In genomic region chr7:113434286-113434685, GRCm38 (mm10) we compare ENCODE assay signal across 9 mouse cellular contexts. TPM values are rescaled to one million over a fixed set of nuclear protein-coding genes. Genes with fewer than 3 reads are reported as not detected.
DNase-seq lines count a peak whose midpoint lies in the region; ATAC-seq and TF ChIP-seq lines count a peak whose summit lies in the region.
"Had no signal": no experiment of that assay in that cellular context is flagged by ENCODE, and none has a peak within 500 bp of the region (broad histone marks: within the 10 kb centered on the region; RNA-seq: fewer than 3 reads in every experiment).

No protein-coding gene starts in this region.

- H3K4me2 ChIP-seq in lung, embryonic 14.5 days, result no peak overlapping the region

- TF ChIP-seq CTCF in lung, embryonic 14.5 days (IDR thresholded peaks at IDR 0.05; ENCODE audit: low read depth), result peak; percentile 69

- no peaks in the 10 kb centered on the region for H3K9me3 ChIP-seq in lung, embryonic 14.5 days (ENCODE audit: low read depth, low read length)

- H3K27ac ChIP-seq in lung, embryonic 14.5 days (ENCODE audit: low read depth), result no peak overlapping the region

- H3K27me3 ChIP-seq in lung, embryonic 14.5 days (ENCODE audit: insufficient read depth, low read length), result no peaks in the 10 kb centered on the region
- no peaks in the 10 kb centered on the region for H3K27me3 ChIP-seq in splenic B cell, adult 2 months (ENCODE audit: control insufficient read depth, insufficient read depth, low read length, poor library complexity, severe bottlenecking)

- no peak overlapping the region for H3K4me3 ChIP-seq in lung, embryonic 14.5 days (ENCODE audit: low read depth, low read length)

- ATAC-seq in frontal cortex, adult (ENCODE audit: low TSS enrichment), result no peak; the same call in 1 of the 2 replicates
- peak; percentile 82 for ATAC-seq in common myeloid progenitor, adult 5-6 weeks (replicated peaks; ENCODE audit: low read depth, poor library complexity, severe bottlenecking)
- no peak for ATAC-seq in lung, embryonic 14.5 days (ENCODE audit: insufficient read depth)

- DNase-seq in frontal cortex, postnatal 25 days (ENCODE audit: low spot score in 2 of 2), result peak; percentile 21 to 28
- peak; percentile 56 for DNase-seq in urinary bladder, postnatal 25 days (ENCODE audit: low spot score)
- no peak for DNase-seq in urinary bladder, postnatal 4 days (ENCODE audit: low spot score in 2 of 2)
- DNase-seq in kidney, postnatal 25 days, result peak; percentile 80 to 87
- peak; percentile 82 for DNase-seq in lung, embryonic 14.5 days
- DNase-seq in splenic B cell, adult 2 months (ENCODE audit: low read depth, low spot score), result peak; percentile 66

- no peaks in the 10 kb centered on the region for H3K36me3 ChIP-seq in lung, embryonic 14.5 days (ENCODE audit: insufficient read depth)
- no peaks in the 10 kb centered on the region for H3K36me3 ChIP-seq in splenic B cell, adult 2 months (ENCODE audit: control insufficient read depth, insufficient read depth, low read length, poor library complexity, severe bottlenecking)

- H3K4me1 ChIP-seq in lung, embryonic 14.5 days (ENCODE audit: insufficient read depth), result no peaks in the 10 kb centered on the region

- no peak overlapping the region for H3K9ac ChIP-seq in lung, embryonic 14.5 days

- WGBS in lung, embryonic 14.5 days, result 16% methylated on average over 4 of the region's 4 CpGs

RNA-seq across cellular contexts. Expression of gene Pth, which starts 45.9 kb away (rescaled TPM):
- not detected in 2 replicates for total RNA-seq in common myeloid progenitor, adult 5-6 weeks (2017)
- polyA plus RNA-seq in lung, embryonic 14.5 days (2014; fragmentation: Nextera tagmentation; extraction: Ambion mirVana), result not detected in 2 replicates
- polyA plus RNA-seq: stomach, embryonic 14.5 days had no signal

Comparison
In these comparisons a context has a peak if more than half of its experiments do, and no peak if none do; other contexts are left out.
1. DNase-seq: peak in frontal cortex, postnatal 25 days (2 of 2), urinary bladder, postnatal 25 days (single experiment), kidney, postnatal 25 days (2 of 2), lung, embryonic 14.5 days (single experiment) and splenic B cell, adult 2 months (single experiment); none in urinary bladder, postnatal 4 days (0 of 2).